ENCODE assay signal across 19 mouse cellular contexts in genomic region chr7:29029690-29030656, GRCm38 (mm10). TPM values are rescaled to one million over a fixed set of nuclear protein-coding genes. Genes with fewer than 3 reads are reported as not detected.
A peak's percentile ranks its signal among the peaks of the same experiment; 100 is the strongest.
DNase-seq lines count a peak whose midpoint lies in the region; ATAC-seq lines count a peak whose summit lies in the region.
"Had no signal": no experiment of that assay in that cellular context is flagged by ENCODE, and none has a peak within 500 bp of the region (broad histone marks: within the 10 kb centered on the region; RNA-seq: fewer than 3 reads in every experiment).

No protein-coding gene starts in this region.

- DNase-seq in spleen, adult 12 weeks (ENCODE audit: low spot score), result peak; percentile 30
- no peak for DNase-seq in spleen, postnatal 14 days (ENCODE audit: low spot score in 2 of 2)
- DNase-seq in liver, embryonic 13.5 days, result peak; percentile 80
- DNase-seq in cerebellum, adult 18-20 months, result no peak
- DNase-seq in right cerebral cortex, postnatal 4 days, result no peak
- DNase-seq in left cerebral cortex, postnatal 4 days, result no peak
- DNase-seq: adrenal gland, postnatal 36 days; cerebellum, adult 2 months; gastrocnemius, postnatal 14 days; kidney, postnatal 14 days; thymus, adult 2 months had no signal

- H3K9me3 ChIP-seq in liver, embryonic 13.5 days (replicated peaks), result no peaks in the 10 kb centered on the region
- H3K9me3 ChIP-seq: embryonic facial prominence, embryonic 12.5 days; hindbrain, embryonic 15.5 days; midbrain, embryonic 12.5 days had no signal

- H3K36me3 ChIP-seq in liver, embryonic 13.5 days, result no peaks in the 10 kb centered on the region
- H3K36me3 ChIP-seq: embryonic facial prominence, embryonic 12.5 days; forebrain, embryonic 10.5 days; hindbrain, embryonic 15.5 days; midbrain, embryonic 12.5 days had no signal

- H3K4me3 ChIP-seq in liver, embryonic 13.5 days (replicated peaks), result no peak overlapping the region
- H3K4me3 ChIP-seq: embryonic facial prominence, embryonic 12.5 days; forebrain, embryonic 10.5 days; hindbrain, embryonic 15.5 days; midbrain, embryonic 12.5 days had no signal

- 0 out of 2 replicates have a peak overlapping the region, but pooled peaks have one; percentile 1 for H3K9ac ChIP-seq in liver, embryonic 13.5 days
- H3K9ac ChIP-seq: embryonic facial prominence, embryonic 12.5 days; hindbrain, embryonic 15.5 days; midbrain, embryonic 12.5 days had no signal

- WGBS in liver, embryonic 13.5 days (ENCODE audit: insufficient replicate concordance), result 37% methylated on average over 14 of the region's 14 CpGs

- peak overlapping the region; percentile 39 for H3K4me2 ChIP-seq in liver, embryonic 13.5 days
- H3K4me2 ChIP-seq: embryonic facial prominence, embryonic 12.5 days; heart, embryonic 11.5 days; hindbrain, embryonic 15.5 days; midbrain, embryonic 12.5 days had no signal

- intact Hi-C loops in left cerebral cortex, postnatal 4 days (cut with DNase I), result no loop called here

- H3K4me1 ChIP-seq in liver, embryonic 13.5 days (replicated peaks), result peaks cover 54% of the 10 kb centered on the region
- H3K4me1 ChIP-seq: embryonic facial prominence, embryonic 12.5 days; hindbrain, embryonic 15.5 days; midbrain, embryonic 12.5 days had no signal

- no peaks in the 10 kb centered on the region for H3K27me3 ChIP-seq in liver, embryonic 13.5 days
- H3K27me3 ChIP-seq: embryonic facial prominence, embryonic 12.5 days; hindbrain, embryonic 15.5 days; midbrain, embryonic 12.5 days had no signal

- ATAC-seq in erythroblast, adult 5-6 weeks (replicated peaks; ENCODE audit: low FRiP score, poor library complexity, severe bottlenecking), result peak; percentile 90
- ATAC-seq in liver, embryonic 13.5 days (ENCODE audit: low read depth), result peak; percentile 99
- ATAC-seq in megakaryocyte-erythroid progenitor cell, adult 5-6 weeks (replicated peaks; ENCODE audit: low FRiP score, low TSS enrichment, poor library complexity, severe bottlenecking), result peak; percentile 98
- ATAC-seq: intestine, postnatal 0 days had no signal

- peak overlapping the region; percentile 92 for H3K27ac ChIP-seq in liver, embryonic 13.5 days
- H3K27ac ChIP-seq: embryonic facial prominence, embryonic 12.5 days; forebrain, embryonic 10.5 days; hindbrain, embryonic 15.5 days; midbrain, embryonic 12.5 days had no signal

RNA-seq across cellular contexts. Expression of gene Map4k1, which starts 48.1 kb away (rescaled TPM):
- total RNA-seq in erythroblast, adult 5-6 weeks (2015; ENCODE audit: low replicate concordance), result 5.6 and 6.7 TPM in 2 replicates
- total RNA-seq in erythroblast, adult 5-6 weeks (2017; ENCODE audit: low replicate concordance), result 11.3 and 11.8 TPM in 2 replicates
- 27.4 and 29.1 TPM in 2 replicates for polyA plus RNA-seq in liver, embryonic 13.5 days (2015; fragmentation: Nextera tagmentation; extraction: Ambion mirVana)
- total RNA-seq in megakaryocyte-erythroid progenitor cell, adult 5-6 weeks (2014; fragmentation: Nextera tagmentation), result 64.1 and 76.8 TPM in 2 replicates
- total RNA-seq in megakaryocyte-erythroid progenitor cell, adult 5-6 weeks (2017), result 42.6 and 47.9 TPM in 2 replicates
- total RNA-seq in left cerebral cortex, postnatal 4 days (2021), result 10 to 100 TPM; 12.9 to 14.7 TPM

RNA-seq across cellular contexts. Expression of gene Eif3k, which starts 48.3 kb away (rescaled TPM):
- 50.7 and 81.1 TPM in 2 replicates for total RNA-seq in erythroblast, adult 5-6 weeks (2015; ENCODE audit: low replicate concordance)
- total RNA-seq in erythroblast, adult 5-6 weeks (2017; ENCODE audit: low replicate concordance), result 115 and 133 TPM in 2 replicates
- polyA plus RNA-seq in liver, embryonic 13.5 days (2015; fragmentation: Nextera tagmentation; extraction: Ambion mirVana), result 294 and 308 TPM in 2 replicates
- 499 and 586 TPM in 2 replicates for total RNA-seq in megakaryocyte-erythroid progenitor cell, adult 5-6 weeks (2014; fragmentation: Nextera tagmentation)
- 360 and 454 TPM in 2 replicates for total RNA-seq in megakaryocyte-erythroid progenitor cell, adult 5-6 weeks (2017)
- total RNA-seq in left cerebral cortex, postnatal 4 days (2021), result 100 to 1,000 TPM; 212 to 213 TPM

Comparison
In these comparisons a context has a peak if more than half of its experiments do, and no peak if none do; other contexts are left out.
1. DNase-seq: peak in spleen, adult 12 weeks (single experiment) and liver, embryonic 13.5 days (single experiment); none in spleen, postnatal 14 days (0 of 2), cerebellum, adult 18-20 months (0 of 2), right cerebral cortex, postnatal 4 days (single experiment) and left cerebral cortex, postnatal 4 days (single experiment).
2. Peak in every context shown above with its lines, with median percentiles within 50 percentile points of each other: ATAC-seq.